Mouse (Mus musculus) 3134 (cell line): ENCODE measurements around the gene Tmem136.

Experiments used
- DNase-seq: peaks from one replicate; pipeline ENCODE4 v3.0.0-alpha.2; 2011; ENCODE audit warnings: low spot score; ENCODE audit not compliant: insufficient read length; ENCODE audit errors: extremely low read depth

Tmem136 gene

DNA sequence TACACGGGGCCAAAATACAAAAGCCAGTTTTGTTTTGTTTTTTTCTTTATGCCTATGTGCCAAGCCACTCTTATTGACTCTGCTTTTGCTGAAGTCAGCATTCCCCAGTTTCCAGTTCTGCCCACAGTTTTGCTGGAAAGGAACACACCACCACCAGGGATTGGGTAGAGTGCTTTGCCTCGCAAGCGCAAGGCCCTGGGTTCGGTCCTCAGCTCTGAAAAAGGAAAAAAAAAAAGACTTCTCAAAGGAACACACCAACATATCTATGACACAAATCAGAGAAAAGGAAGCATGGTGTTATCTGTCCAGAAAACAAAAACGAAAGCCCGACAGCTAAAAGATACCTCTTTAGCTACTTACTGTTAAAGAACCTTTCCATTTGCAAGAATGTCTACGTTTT is 7.2 kb downstream of the Tmem136 start:
- no peak for DNase-seq

DNA sequence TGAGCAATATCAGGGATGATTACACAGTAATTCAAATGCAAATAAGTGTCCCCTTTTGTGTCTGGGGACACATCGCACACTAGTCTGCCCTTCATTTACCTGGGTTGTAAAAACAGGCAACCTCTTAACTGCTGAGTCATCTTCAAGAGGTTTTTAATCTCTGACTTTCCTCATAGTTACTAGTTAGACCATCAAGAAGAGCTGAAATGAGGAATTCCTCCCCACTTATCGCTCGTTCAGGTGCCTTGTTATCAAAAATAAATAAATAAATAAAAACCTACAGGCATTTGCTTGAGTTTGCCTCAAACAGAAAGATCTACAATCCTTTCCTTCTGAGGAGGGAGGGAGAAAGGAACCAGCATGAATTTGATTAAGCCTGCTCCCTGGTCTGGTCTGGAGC is 7.6 kb downstream of the Tmem136 start:
- no peak for DNase-seq

DNA sequence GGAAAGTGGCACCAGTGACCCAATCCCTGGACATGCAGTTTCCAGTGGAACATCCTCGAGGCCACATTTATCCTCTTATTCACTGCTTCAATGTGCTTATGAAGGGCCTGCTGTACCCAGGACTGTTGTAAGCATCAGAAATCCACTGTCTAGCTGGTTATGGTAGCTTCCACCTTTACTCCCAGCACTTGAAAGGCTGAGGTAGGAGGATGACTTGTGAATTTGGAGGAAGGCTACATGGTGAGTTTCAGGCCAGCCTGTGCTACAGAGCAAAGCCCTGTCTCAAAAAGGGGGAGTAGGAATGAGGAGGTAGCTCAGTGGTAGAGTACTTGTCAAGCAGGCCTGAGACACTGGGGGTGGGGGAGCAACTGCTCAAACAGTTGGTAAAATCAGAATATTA is 8.3 kb downstream of the Tmem136 start:
- no peak for DNase-seq

DNA sequence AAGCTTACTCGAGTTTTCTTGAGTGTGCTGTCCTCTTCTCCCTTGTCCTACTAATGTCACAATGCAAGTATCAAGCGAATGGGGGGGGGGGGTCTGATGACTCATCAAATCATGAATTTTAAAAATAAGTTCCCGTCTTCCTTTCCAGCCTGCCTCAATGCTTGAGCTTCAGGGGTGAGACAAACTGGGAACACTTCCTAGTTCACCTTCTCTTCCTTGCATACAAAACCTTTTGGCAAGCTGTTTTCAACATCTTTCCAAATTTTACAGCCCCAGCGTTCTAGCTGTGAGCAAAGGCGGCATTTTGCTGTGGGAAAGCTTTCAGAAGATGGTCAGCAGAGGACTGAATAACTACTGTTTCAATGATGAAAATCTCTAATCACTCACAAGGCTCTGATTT is 8.8 kb downstream of the Tmem136 start:
- no peak for DNase-seq

- peak; percentile 38 for DNase-seq
Observed at GRCm38 (mm10) chr9:43107187-43107517, 9.2 kb downstream of the Tmem136 start, which contains the start of gene Arhgef12. Gene Arhgef12, minus strand, starts transcription at chr9:43107239.

GRCm38 (mm10) chr9:43106426-43107186 is 9.8 kb downstream of the Tmem136 start:
- no peak for DNase-seq

DNA sequence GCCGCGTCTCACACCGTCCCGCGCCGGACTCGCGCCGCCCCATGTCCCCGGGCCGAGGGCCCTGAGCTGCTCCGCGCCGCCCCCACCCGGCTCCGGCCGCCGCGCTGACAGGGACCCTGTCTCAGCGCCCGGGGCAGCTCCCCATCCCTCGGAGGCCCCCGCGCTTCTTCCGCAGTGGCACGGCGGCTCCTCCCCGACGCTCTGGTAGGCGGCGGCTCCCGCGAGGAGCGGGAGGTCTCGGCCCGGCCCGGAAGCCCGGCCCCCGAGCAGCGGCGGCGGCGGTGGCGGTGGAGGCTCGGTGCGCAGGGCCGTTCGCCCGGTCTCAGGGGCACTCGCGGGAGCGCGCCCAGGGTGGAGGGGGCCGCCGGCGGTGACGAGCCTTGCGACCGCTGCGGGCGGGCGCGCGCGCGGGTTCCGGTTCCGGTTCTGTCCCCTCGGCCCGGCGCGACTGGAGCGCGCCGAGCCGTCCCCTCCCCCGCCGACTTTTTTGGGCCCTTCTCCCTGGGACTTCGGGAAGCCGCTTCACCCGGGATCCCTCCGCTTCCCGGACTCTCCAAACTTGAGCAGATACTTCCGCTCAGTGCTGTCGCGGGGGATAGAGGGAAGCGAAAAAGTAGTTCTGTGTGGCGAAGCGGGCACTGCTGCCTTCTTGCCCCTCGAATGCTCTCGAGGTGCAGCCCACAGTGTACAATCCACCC is 10.6 kb downstream of the Tmem136 start:
- DNase-seq = peak; percentile 93

GRCm38 (mm10) chr9:43104873-43105663 is 11.3 kb downstream of the Tmem136 start:
- DNase-seq = peak; percentile 64

DNA sequence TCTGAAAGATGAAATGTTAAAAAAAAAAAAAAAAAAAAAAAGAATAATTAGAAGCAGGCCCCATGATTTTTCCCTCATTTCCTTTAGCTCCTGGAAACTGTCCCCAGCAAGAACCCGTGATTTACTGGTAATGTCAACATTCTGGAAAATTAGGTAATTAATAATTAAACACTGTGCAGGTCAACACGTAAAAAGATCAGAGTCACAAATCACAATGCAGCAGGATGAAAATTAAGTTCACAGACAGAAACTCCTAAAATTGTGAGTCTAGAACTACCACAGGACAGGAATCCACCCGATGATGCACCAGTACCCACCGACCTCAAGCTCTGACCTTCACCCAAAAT is 11.9 kb downstream of the Tmem136 start:
- no peak for DNase-seq

DNA sequence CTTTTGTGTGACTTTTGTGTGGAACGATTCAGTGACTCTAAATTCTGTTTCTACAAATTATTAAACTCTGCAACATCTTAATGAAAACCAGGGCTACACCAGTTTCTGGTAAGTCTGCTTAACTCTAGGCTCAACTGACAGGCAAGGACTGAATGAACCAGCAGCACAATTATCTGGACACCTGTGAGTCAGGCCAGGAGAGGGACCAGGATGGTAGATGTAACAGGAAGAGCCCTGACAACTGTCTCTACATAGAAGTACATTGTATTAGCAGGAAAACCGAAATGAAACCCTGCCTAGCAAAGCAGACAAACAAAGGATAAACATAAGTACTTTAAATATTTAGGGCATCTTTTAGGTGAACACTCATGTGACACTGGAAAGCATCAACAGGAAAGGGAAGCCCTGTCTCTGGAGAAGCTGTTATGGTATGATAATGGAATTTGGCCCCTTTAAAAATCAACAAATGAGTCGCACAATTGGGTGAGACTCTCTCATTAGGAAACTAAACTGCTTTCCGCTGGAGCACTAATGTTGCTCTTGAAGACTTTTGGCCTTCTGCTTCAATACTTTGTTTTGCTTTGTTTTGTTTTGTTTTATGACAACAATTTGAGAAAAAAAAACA is 12.6 kb downstream of the Tmem136 start:
- DNase-seq = no peak

GRCm38 (mm10) chr9:43102931-43103330 is 13.4 kb downstream of the Tmem136 start:
- DNase-seq = no peak

- no peak for DNase-seq
Observed at GRCm38 (mm10) chr9:43101936-43102595, 14.3 kb downstream of the Tmem136 start.

DNA sequence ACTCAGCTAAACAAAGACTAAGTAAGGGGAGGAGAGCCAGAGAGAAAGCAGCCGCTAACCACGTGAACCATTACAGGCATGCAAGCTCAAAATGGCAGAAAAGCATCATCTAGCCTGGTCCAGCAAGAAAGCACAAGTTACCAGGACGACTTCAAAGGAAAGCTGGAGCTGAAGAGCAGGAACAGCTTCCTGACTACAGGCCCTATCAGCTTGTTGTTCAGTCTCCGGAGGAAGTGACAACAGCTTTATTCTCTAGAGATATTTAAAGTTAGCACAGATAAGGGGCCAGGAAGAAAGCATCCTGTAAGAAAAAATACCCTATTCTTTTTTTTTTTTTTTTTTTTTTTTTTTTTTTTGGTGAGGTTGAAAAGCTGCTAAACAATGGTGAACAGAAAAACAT is 17.4 kb downstream of the Tmem136 start:
- no peak for DNase-seq

- DNase-seq = no peak
Observed at GRCm38 (mm10) chr9:43097801-43098557, 18.4 kb downstream of the Tmem136 start.

DNA sequence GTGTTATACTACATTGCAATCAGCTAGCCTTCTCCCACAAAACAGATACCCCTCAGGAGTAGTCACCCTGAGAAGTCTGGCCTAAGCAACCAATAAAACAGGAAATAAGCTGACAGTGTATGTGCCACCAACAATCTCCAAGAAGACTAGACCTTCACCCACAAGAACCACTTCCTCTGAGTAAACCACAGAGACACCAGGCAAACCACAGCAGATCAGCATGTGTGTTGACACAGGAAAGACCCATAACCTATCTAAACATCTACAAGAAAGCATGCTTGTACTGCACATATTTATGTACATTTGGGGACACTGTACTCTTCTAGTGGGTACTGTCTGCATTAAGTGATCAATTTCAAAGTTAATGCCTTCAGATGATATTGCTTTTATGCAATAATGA is 20.0 kb downstream of the Tmem136 start:
- no peak for DNase-seq

GRCm38 (mm10) chr9:43094828-43095227 is 21.5 kb downstream of the Tmem136 start:
- no peak for DNase-seq

- DNase-seq = no peak
Observed at GRCm38 (mm10) chr9:43093803-43094202, 22.6 kb downstream of the Tmem136 start.

GRCm38 (mm10) chr9:43085686-43086285 is 30.6 kb downstream of the Tmem136 start:
- no peak for DNase-seq

- DNase-seq = no peak
Observed at GRCm38 (mm10) chr9:43084496-43085362, 31.6 kb downstream of the Tmem136 start.
